Mouse (Mus musculus): ENCODE measurements around the gene Ube2o. TPM values are rescaled to one million over a fixed set of nuclear protein-coding genes. Genes with fewer than 3 reads are reported as not detected.

The Ube2o gene
- total and polyA plus RNA-seq, 2 experiments from 2014 or later = 31.3 to 112 TPM

GRCm38 (mm10) chr11:116625081-116626000 lies 44.1 kb upstream of the Ube2o start:
- peaks cover 7% of the 10 kb centered on the region; the same call in 1 of the 2 replicates for H3K27me3 ChIP-seq (ENCODE audit: insufficient read depth, low read length)
- no peak overlapping the region for H3K9ac ChIP-seq (replicated peaks; ENCODE audit: low read length)
- peak; percentile 69 for TF ChIP-seq CTCF (IDR thresholded peaks at IDR 0.05; ENCODE audit: low read depth)
- DNase-seq (ENCODE audit: low spot score) = no peak
- H3K27ac ChIP-seq = no peak overlapping the region
- no peak overlapping the region for H3K4me3 ChIP-seq (ENCODE audit: low read length)
- no peak for ATAC-seq
- no peaks in the 10 kb centered on the region for H3K36me3 ChIP-seq (ENCODE audit: insufficient read depth, low read length)
- H3K9me3 ChIP-seq (ENCODE audit: low read length) = no peaks in the 10 kb centered on the region
- 77% methylated on average over 17 of the region's 17 CpGs for WGBS
- peaks cover 24% of the 10 kb centered on the region for H3K4me1 ChIP-seq (ENCODE audit: insufficient read depth, low read length)
- H3K4me2 ChIP-seq (ENCODE audit: low read depth, low read length) = no peak overlapping the region

- Histone ChIP-seq H3K4me2 (ENCODE audit: low read depth, low read length) (peak overlapping the region; percentile 78), H3K36me3 (ENCODE audit: insufficient read depth, low read length) (no peaks in the 10 kb centered on the region), H3K4me3 (ENCODE audit: low read length) (peak overlapping the region; percentile 49), H3K9me3 (ENCODE audit: low read length) (no peaks in the 10 kb centered on the region), H3K27me3 (ENCODE audit: insufficient read depth, low read length) (peaks cover 7% of the 10 kb centered on the region; the same call in 1 of the 2 replicates), H3K27ac (no peak overlapping the region), H3K9ac (replicated peaks; ENCODE audit: low read length) (peak overlapping the region; percentile 49), H3K4me1 (ENCODE audit: insufficient read depth, low read length) (peaks cover 35% of the 10 kb centered on the region)
- no peak for ATAC-seq
- WGBS = 11% methylated on average over 38 of the region's 42 CpGs
- no peak for TF ChIP-seq CTCF (IDR thresholded peaks at IDR 0.05; ENCODE audit: low read depth)
- peak; percentile 55 for DNase-seq (ENCODE audit: low spot score)
These were observed 43.0 kb upstream of the Ube2o start for GRCm38 (mm10) chr11:116624131-116624832.

- 9% methylated on average over 40 of the region's 40 CpGs for WGBS
These were observed 42.3 kb upstream of the Ube2o start for GRCm38 (mm10) chr11:116623281-116624124.

GRCm38 (mm10) chr11:116621258-116621704 lies 40.0 kb upstream of the Ube2o start:
- no peaks in the 10 kb centered on the region for H3K9me3 ChIP-seq (ENCODE audit: low read length)
- no peak for TF ChIP-seq CTCF (IDR thresholded peaks at IDR 0.05; ENCODE audit: low read depth)
- no peak overlapping the region for H3K9ac ChIP-seq (replicated peaks; ENCODE audit: low read length)
- peak overlapping the region; percentile 51; the same call in 1 of the 2 replicates for H3K27ac ChIP-seq
- H3K36me3 ChIP-seq (ENCODE audit: insufficient read depth, low read length) = no peaks in the 10 kb centered on the region
- WGBS = 29% methylated on average over 6 of the region's 6 CpGs
- H3K4me2 ChIP-seq (ENCODE audit: low read depth, low read length) = no peak overlapping the region
- H3K4me1 ChIP-seq (ENCODE audit: insufficient read depth, low read length) = peaks cover 39% of the 10 kb centered on the region
- DNase-seq (ENCODE audit: low spot score) (peak; percentile 80), ATAC-seq (peak; percentile 79)
- peaks cover 7% of the 10 kb centered on the region; the same call in 1 of the 2 replicates for H3K27me3 ChIP-seq (ENCODE audit: insufficient read depth, low read length)
- no peak overlapping the region for H3K4me3 ChIP-seq (ENCODE audit: low read length)

More at GRCm38 (mm10) chr11:116623281-116624124, 42.3 kb upstream of the Ube2o start:
- H3K4me2 ChIP-seq (ENCODE audit: low read depth, low read length) = peak overlapping the region; percentile 78
- H3K4me3 ChIP-seq (ENCODE audit: low read length) = peak overlapping the region; percentile 49
- ATAC-seq (no peak), DNase-seq (ENCODE audit: low spot score) (no peak)
- no peaks in the 10 kb centered on the region for H3K36me3 ChIP-seq (ENCODE audit: insufficient read depth, low read length)
- H3K4me1 ChIP-seq (ENCODE audit: insufficient read depth, low read length) = peaks cover 39% of the 10 kb centered on the region
- H3K9me3 ChIP-seq (ENCODE audit: low read length) = no peaks in the 10 kb centered on the region
- H3K27me3 ChIP-seq (ENCODE audit: insufficient read depth, low read length) = peaks cover 7% of the 10 kb centered on the region; the same call in 1 of the 2 replicates
- TF ChIP-seq CTCF (IDR thresholded peaks at IDR 0.05; ENCODE audit: low read depth) = 0 out of 2 replicates have a peak, but pooled peaks have one; percentile 22
- H3K27ac ChIP-seq = no peak overlapping the region
- H3K9ac ChIP-seq (replicated peaks; ENCODE audit: low read length) = peak overlapping the region; percentile 49

GRCm38 (mm10) chr11:116620559-116621253 lies 39.5 kb upstream of the Ube2o start:
- Histone ChIP-seq H3K9me3 (ENCODE audit: low read length) (no peaks in the 10 kb centered on the region), H3K4me2 (ENCODE audit: low read depth, low read length) (no peak overlapping the region), H3K4me1 (ENCODE audit: insufficient read depth, low read length) (peaks cover 39% of the 10 kb centered on the region), H3K36me3 (ENCODE audit: insufficient read depth, low read length) (no peaks in the 10 kb centered on the region), H3K9ac (replicated peaks; ENCODE audit: low read length) (no peak overlapping the region), H3K4me3 (ENCODE audit: low read length) (no peak overlapping the region), H3K27ac (peak overlapping the region; percentile 51), H3K27me3 (ENCODE audit: insufficient read depth, low read length) (peaks cover 7% of the 10 kb centered on the region; the same call in 1 of the 2 replicates)
- TF ChIP-seq CTCF (IDR thresholded peaks at IDR 0.05; ENCODE audit: low read depth) = no peak
- 61% methylated on average over 10 of the region's 10 CpGs for WGBS
- DNase-seq (ENCODE audit: low spot score) (no peak), ATAC-seq (peak; percentile 44)
